Mouse (Mus musculus): ENCODE data around the gene Tbck.

Gene Tbck

GRCm38 (mm10) chr3:132868838-132869237 lies 184.9 kb downstream of the Tbck start:
- no peak for DNase-seq (ENCODE audit: low spot score in 2 of 2)

- no peak for DNase-seq (ENCODE audit: low spot score in 2 of 2)
Measured at GRCm38 (mm10) chr3:132870079-132870478, 186.1 kb downstream of the Tbck start.

GRCm38 (mm10) chr3:132871318-132871904 lies 187.5 kb downstream of the Tbck start:
- DNase-seq (ENCODE audit: low spot score in 2 of 2): peak in 1 of 2 experiments; percentile 40

- DNase-seq (ENCODE audit: low spot score in 2 of 2): no peak
Measured at GRCm38 (mm10) chr3:132873251-132873650, 189.3 kb downstream of the Tbck start.

- DNase-seq (ENCODE audit: low spot score in 2 of 2): no peak
Measured at GRCm38 (mm10) chr3:132876011-132876708, 192.2 kb downstream of the Tbck start.

- DNase-seq (ENCODE audit: low spot score in 2 of 2): no peak
Measured at GRCm38 (mm10) chr3:132876933-132877676, 193.2 kb downstream of the Tbck start.

GRCm38 (mm10) chr3:132880361-132880760 lies 196.4 kb downstream of the Tbck start:
- no peak for DNase-seq (ENCODE audit: low spot score in 2 of 2)

GRCm38 (mm10) chr3:132880826-132881225 lies 196.9 kb downstream of the Tbck start:
- no peak for DNase-seq (ENCODE audit: low spot score in 2 of 2)

- DNase-seq (ENCODE audit: low spot score in 2 of 2): no peak
Measured at GRCm38 (mm10) chr3:132883256-132883655, 199.3 kb downstream of the Tbck start.

GRCm38 (mm10) chr3:132884459-132884858 lies 200.5 kb downstream of the Tbck start:
- DNase-seq (ENCODE audit: low spot score in 2 of 2): no peak

GRCm38 (mm10) chr3:132886419-132887050 lies 202.6 kb downstream of the Tbck start:
- DNase-seq (ENCODE audit: low spot score in 2 of 2): no peak

- DNase-seq (ENCODE audit: low spot score in 2 of 2): no peak
Measured at GRCm38 (mm10) chr3:132887074-132887848, 203.3 kb downstream of the Tbck start.

All from right cerebral cortex, postnatal 10 days (tissue).